Mouse (Mus musculus) small intestine, adult 2 months (tissue): ENCODE measurements around the gene Csdc2.

Experiments used
- CTCF ChIP-seq: fragments of 200-500 bp; IDR thresholded peaks from 2 replicates; pipeline ENCODE4 v1.5.1; 2012; ENCODE audit warnings: low read depth, mild to moderate bottlenecking, control low read depth, inconsistent platforms, low read length, moderate library complexity, mixed read lengths; ENCODE audit not compliant: insufficient replicate concordance, insufficient read length; ENCODE audit errors: extremely low read depth
- POLR2A ChIP-seq: fragments of 200-500 bp; IDR thresholded peaks from 2 replicates; pipeline ENCODE4 v1.6.1; 2012; ENCODE audit warnings: low read depth, mild to moderate bottlenecking, control low read depth, inconsistent platforms, low read length, moderate library complexity

GRCm38 (mm10) chr15:81993992-81994391 is 57.4 kb downstream of the Csdc2 start:
- TF ChIP-seq CTCF (no peak), POLR2A (no peak)
